Mouse (Mus musculus) testis, adult 2 months (tissue): Measurements from ENCODE around the gene Trip6.

Source experiments
- CTCF ChIP-seq: fragments of 200-500 bp; IDR thresholded peaks from 2 replicates; pipeline ENCODE4 v1.5.1; 2012; ENCODE audit warnings: low read depth, mild to moderate bottlenecking, inconsistent platforms, low read length, moderate library complexity; ENCODE audit not compliant: control insufficient read depth, insufficient read depth, insufficient replicate concordance
- POLR2A ChIP-seq: fragments of 200-500 bp; IDR thresholded peaks from 2 replicates; pipeline ENCODE4 v1.6.1; 2012; ENCODE audit warnings: low read depth, mild to moderate bottlenecking, inconsistent platforms, low read length, moderate library complexity; ENCODE audit not compliant: control insufficient read depth

DNA sequence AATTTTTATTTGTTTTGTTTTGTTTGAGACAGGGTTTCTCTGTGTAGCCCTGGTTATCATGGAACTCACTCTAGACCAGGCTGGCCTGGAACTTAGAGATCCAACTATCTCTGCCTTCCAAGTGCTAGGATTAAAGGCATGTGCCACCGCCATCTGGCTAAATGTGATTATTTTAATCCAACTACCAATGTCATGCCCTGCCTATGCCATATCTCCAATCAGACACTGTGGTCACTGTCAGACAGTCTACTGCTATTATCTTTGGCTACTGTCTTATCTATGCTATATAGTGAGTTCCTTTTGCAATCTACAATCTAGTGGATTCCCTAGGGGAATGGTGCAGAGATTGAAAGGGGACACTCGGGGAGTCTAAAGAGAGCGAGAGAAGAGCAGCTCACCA, 6.8 kb upstream of the Trip6 start:
- TF ChIP-seq POLR2A (no peak), CTCF (no peak)
